Mouse (Mus musculus): ENCODE data around the gene Tufm.
A peak's percentile ranks its signal among the peaks of the same experiment; 100 is the strongest.

The Tufm gene

DNA sequence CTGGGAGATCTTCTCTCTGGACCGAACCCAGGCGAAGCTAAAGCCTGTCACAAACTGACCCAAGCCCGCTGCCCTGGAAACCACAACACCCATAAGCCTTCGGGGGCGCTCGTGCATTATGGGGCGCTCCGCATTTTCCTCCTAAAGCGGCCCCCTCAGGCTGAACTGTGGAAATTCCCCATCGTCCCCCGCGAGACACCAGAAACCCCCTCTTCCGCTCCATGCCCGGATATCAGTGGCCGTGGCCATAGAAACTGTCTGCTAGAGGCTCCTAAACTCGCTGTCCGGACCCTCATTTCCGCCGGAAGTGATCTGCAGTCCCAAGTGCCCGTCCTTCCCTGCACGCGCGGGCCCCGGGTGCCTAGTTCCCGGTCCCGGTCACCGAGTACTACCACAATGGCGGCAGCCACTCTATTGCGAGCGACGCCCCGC lies at the start of gene Tufm:
Gene Tufm, plus strand, starts transcription at position 310 of the 432 bp plus-strand sequence.
- peak; percentile 85 for DNase-seq (ENCODE audit: low read depth, low spot score)

GRCm38 (mm10) chr7:126440134-126440533 lies 47.0 kb upstream of the Tufm start:
- DNase-seq (ENCODE audit: low read depth, low spot score): no peak

DNA sequence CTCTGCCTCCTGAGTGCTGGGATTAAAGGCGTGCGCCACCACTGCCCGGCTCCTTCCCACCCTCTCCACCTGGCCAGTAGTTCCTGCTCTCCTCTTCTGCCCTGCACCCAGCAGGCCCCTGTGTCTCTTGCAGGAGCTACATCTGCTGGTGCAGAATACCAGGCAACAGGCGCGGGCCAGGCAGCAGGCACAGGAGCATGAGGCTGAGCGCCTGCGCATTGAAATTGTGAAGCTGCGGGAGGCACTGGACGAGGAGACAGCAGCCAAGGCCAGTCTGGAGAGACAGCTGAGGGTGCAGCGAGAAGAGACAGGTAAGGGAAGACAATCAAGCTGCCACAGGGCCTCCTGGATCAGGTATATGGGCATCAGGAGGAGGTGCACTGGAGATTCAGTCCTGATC lies 43.2 kb upstream of the Tufm start:
- DNase-seq (ENCODE audit: low read depth, low spot score): no peak

GRCm38 (mm10) chr7:126444536-126444935 lies 42.6 kb upstream of the Tufm start:
- no peak for DNase-seq (ENCODE audit: low read depth, low spot score)

DNA sequence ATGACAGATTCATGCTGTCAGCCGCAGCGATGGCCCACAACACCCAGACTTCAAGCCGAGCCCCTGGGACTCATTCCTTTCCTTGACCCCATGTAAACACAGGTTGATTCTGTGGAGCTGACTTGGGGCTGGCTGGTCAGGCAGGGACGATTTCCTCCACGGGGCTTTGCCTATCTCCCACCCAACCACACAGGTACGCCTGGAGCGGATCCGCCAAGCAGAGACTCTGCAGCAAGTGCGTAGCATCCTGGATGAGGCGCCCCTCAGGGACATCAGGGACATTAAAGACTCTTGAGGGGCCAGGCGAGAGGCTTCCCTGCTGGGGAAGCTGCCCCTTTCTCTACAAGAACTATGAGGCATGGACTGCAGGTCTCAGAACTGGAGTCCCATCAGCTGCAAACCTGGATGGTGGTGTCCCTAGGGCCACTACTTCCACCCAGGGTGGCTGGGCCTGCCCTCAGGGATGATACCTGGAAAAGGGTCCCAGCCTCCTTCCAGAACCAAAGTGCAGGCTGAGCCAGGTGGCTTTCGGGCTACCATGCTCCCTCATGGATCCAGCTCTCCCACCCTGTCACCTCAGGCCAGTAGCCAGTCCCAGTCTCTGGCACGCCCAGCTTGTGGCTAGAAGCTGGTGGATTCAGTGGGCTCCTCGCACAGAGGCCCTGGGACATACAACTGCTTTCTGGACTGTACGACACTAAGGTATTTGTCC lies 41.9 kb upstream of the Tufm start:
- DNase-seq (ENCODE audit: low read depth, low spot score): no peak

- no peak for DNase-seq (ENCODE audit: low read depth, low spot score)
Observed at GRCm38 (mm10) chr7:126446217-126446616, 40.9 kb upstream of the Tufm start.

DNA sequence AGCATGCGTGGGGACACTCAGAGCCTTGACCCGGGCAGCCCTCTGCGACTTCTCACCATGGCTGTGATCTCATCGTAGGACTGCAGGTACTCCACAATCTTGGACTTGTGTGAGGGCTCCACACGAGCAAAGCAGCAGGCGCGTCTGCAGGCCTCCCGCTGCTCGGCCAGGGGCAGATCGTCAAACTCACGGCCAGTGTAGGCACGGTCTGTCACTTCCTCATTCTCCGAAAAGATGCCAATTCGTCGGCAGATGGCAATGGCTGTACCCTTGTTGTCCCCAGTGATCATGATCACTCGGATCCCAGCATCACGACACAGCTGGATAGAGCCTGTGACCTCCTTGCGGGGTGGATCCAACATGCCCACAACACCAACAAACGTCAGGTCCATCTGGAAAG lies 38.7 kb upstream of the Tufm start:
- no peak for DNase-seq (ENCODE audit: low read depth, low spot score)

- no peak for DNase-seq (ENCODE audit: low read depth, low spot score)
Observed at GRCm38 (mm10) chr7:126449991-126450390, 37.2 kb upstream of the Tufm start.

DNA sequence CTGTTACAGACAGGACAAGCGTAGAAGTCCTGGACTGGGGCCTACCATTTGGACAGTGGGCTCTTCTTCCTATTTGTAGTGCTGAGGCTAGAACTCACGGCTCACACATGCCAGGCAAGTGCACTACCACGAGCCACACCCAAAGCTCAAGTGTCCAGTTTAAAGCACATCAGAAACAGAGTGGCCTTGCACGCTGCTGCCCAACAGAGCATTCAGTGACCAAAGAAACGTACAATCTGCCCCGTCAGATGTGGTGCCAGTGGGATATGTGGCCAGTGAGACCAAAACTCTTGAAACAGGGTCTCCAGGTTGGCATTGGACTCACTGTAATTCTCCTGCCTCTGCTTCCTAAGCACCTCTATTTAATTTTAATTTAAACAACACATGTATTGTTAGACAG lies 36.5 kb upstream of the Tufm start:
- no peak for DNase-seq (ENCODE audit: low read depth, low spot score)

DNA sequence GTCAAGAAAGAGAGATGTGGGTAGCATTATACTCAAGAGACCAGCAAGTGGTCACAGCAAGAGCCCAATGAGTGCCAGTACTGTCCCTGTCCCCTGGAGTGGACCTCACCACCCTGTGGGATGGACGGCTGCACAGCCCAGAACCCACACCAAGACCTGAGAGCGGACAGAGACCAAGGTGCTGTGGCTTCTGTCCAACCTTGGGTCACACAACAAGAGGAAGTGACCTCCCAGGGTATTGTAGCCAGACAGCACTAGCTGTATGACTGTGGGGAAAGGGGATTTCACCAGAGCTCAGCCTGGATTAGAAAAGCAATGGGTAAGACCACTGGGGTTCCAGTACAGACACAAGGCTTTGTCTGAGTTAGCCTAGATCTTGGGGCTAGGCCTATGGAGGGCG lies 34.9 kb upstream of the Tufm start:
- no peak for DNase-seq (ENCODE audit: low read depth, low spot score)

GRCm38 (mm10) chr7:126453861-126454260 lies 33.3 kb upstream of the Tufm start:
- DNase-seq (ENCODE audit: low read depth, low spot score): no peak

DNA sequence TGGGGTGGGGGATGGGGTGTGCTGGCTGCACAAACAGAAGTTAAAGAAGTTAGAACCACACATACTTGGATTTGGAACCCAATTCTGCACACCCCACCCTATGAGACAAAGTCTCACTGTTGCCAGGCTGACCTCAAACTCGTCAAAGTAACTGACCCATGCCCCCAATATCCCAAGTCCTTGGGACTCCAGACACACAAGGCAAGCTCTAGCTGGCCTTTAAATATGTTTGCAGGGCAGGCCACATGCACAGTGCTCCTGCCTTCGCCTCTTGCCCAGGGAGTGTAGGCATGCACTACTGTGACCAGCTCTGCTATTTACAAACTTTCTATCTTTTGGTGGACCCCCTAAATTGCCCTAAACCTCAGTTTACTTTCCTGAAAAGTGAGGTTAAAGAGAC lies 31.9 kb upstream of the Tufm start:
- no peak for DNase-seq (ENCODE audit: low read depth, low spot score)

- DNase-seq (ENCODE audit: low read depth, low spot score): no peak
Observed at GRCm38 (mm10) chr7:126456382-126457266, 30.5 kb upstream of the Tufm start.

DNA sequence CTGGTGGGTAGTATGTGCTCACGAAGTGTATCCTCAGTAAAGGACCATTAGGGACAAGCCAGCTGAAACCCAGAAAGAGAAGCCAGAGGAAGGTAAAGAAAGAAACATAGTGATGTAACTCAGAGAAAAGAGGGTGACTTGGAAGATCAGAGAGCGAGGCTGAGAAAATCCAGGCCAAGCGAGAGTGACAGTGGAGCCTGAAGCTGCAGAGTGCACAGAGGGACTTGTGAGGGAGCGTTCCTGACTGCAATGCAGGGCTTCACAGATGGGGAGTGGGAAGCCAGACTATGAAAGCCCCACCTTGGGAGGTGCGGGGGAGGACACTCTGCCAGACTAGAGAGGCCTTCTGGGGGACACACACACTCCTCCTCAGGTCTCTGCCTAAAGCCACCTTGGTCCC lies 28.9 kb upstream of the Tufm start:
- no peak for DNase-seq (ENCODE audit: low read depth, low spot score)

- DNase-seq (ENCODE audit: low read depth, low spot score): no peak
Observed at GRCm38 (mm10) chr7:126458844-126459618, 28.1 kb upstream of the Tufm start.

DNA sequence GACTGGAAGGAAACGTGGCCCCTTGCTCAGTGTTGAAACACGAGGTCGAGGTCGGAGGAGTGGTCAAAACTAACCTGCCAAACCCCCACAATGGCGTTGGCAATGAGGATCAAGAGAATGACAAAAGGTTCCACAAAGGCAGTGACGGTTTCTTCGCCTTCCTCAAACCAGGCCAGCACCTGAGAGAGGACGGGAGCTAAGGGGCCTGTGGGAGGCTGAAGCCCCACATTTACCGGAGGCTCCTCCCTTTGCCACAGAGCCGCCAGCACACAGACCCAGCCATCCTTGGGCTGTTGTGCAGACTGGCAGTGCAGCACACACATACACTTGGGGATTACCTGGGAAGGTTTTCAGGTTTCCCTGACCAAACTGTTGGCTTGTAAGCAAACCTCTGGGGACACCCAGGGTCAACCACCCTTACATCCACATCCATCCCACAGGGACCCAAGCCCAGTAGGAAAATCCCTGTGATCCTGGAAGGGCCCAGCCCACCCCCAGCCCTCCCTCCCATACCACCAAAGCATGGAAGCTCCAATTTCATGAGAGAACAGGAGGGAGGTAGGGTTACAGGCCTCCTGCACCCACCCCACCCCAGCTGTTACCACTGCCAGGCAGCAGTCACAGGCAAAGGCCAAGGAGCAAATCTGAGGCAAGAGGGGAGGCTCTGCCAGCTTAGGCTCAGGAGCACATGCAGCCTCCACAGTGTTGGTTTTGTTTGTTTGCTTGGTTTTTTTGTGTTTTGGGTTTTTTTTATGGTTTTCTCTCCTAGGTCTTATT lies 26.4 kb upstream of the Tufm start:
- no peak for DNase-seq (ENCODE audit: low read depth, low spot score)

- DNase-seq (ENCODE audit: low read depth, low spot score): no peak
Observed at GRCm38 (mm10) chr7:126461626-126462025, 25.5 kb upstream of the Tufm start.

- DNase-seq (ENCODE audit: low read depth, low spot score): no peak
Observed at GRCm38 (mm10) chr7:126463004-126463403, 24.2 kb upstream of the Tufm start, which contains the start of gene Atp2a1. Atp2a1 (minus strand) TSS chr7:126463108.

- no peak for DNase-seq (ENCODE audit: low read depth, low spot score)
Observed at GRCm38 (mm10) chr7:126463547-126463946, 23.6 kb upstream of the Tufm start.

DNA sequence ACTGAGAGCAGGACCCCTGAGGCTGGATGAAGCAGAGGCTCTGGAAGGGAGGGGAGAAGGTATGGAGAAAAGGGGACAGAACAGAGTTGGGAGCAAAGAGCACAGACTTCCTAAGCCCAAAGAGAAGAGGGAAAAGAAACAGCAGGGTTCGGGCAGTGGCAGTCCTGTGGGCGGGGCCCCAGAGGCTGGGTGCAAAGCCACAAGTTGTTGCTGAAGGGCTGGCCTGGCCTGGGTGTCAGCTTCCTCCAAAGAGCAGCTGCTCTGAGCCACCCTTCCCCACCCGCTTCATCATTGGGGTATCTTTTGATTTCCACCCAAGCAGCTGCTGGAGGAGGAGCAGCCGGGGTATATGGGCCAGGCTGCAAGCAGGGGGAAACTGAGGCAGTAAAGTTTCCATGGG lies 23.0 kb upstream of the Tufm start:
- DNase-seq (ENCODE audit: low read depth, low spot score): no peak

- no peak for DNase-seq (ENCODE audit: low read depth, low spot score)
Observed at GRCm38 (mm10) chr7:126464836-126465235, 22.3 kb upstream of the Tufm start.
